Mouse (Mus musculus): ENCODE results near the gene Afdn.

DNA sequence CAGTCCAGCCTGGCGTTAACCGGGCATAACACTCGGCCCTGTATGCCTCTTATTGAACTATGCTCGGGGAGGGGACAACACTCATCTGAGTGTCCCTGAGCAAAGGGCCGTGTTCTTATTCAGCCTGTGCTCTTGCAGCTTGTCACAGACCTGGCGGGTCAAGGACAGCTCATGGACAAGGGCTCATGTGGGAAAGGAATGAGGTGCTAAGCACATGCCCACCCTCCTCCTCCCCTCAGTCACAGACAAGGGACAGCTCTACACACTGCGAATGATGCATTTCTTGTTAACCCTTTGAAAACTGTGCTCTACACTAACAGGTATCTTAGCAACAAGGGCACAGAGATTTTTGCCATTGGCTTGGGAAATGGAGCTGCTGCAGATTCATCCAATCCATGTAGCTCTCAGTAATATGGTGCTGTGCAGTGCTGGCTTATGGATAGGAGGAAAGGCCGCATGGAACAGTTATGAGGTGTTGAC is 24.5 kb upstream of the Afdn start:
- TF ChIP-seq EP300 (IDR thresholded peaks at IDR 0.05; ENCODE audit: low read depth) (no peak), CTCF (IDR thresholded peaks at IDR 0.05; ENCODE audit: low read depth) (no peak)

Measured in heart, postnatal 0 days (tissue).